8 mouse cellular contexts compared by ENCODE assay signal in genomic region chr14:50869889-50870804, GRCm38 (mm10). TPM values are rescaled to one million over a fixed set of nuclear protein-coding genes. Genes with fewer than 3 reads are reported as not detected.
A peak's percentile ranks its signal among the peaks of the same experiment; 100 is the strongest.
DNase-seq lines count a peak whose midpoint lies in the region; ATAC-seq and TF ChIP-seq lines count a peak whose summit lies in the region.

Tep1 (minus strand) TSS chr14:50870560.

- peaks cover 15% of the 10 kb centered on the region for H3K4me1 ChIP-seq in E14TG2a.4 (replicated peaks; ENCODE audit: low read depth, low read length)
- peaks cover 13% of the 10 kb centered on the region for H3K4me1 ChIP-seq in forebrain, embryonic 10.5 days
- peaks cover 4% of the 10 kb centered on the region; the same call in 1 of the 2 replicates for H3K4me1 ChIP-seq in heart, embryonic 15.5 days (replicated peaks)
- H3K4me1 ChIP-seq in liver, embryonic 15.5 days (replicated peaks) = peaks cover 14% of the 10 kb centered on the region
- H3K4me1 ChIP-seq in neural tube, embryonic 11.5 days (ENCODE audit: control insufficient read depth, insufficient read depth, low read length) = no peaks in the 10 kb centered on the region
- 0 out of 2 replicates have a peak, but pooled peaks cover 3% of the 10 kb centered on the region for H3K4me1 ChIP-seq in stomach, embryonic 16.5 days (ENCODE audit: control insufficient read depth, insufficient read depth, low read length)

- no peaks in the 10 kb centered on the region for H3K27me3 ChIP-seq in E14TG2a.4 (ENCODE audit: insufficient read depth, low read length)
- H3K27me3 ChIP-seq in forebrain, embryonic 10.5 days (ENCODE audit: poor library complexity, severe bottlenecking) = no peaks in the 10 kb centered on the region
- no peaks in the 10 kb centered on the region for H3K27me3 ChIP-seq in heart, embryonic 15.5 days
- no peaks in the 10 kb centered on the region for H3K27me3 ChIP-seq in liver, embryonic 15.5 days
- no peaks in the 10 kb centered on the region for H3K27me3 ChIP-seq in neural tube, embryonic 11.5 days (ENCODE audit: control insufficient read depth, insufficient read depth, low read length)
- no peaks in the 10 kb centered on the region for H3K27me3 ChIP-seq in stomach, embryonic 16.5 days (ENCODE audit: control insufficient read depth, insufficient read depth, low read length)

- peaks cover 28% of the 10 kb centered on the region for H3K36me3 ChIP-seq in E14TG2a.4 (ENCODE audit: insufficient read depth, low read length)
- no peaks in the 10 kb centered on the region for H3K36me3 ChIP-seq in forebrain, embryonic 10.5 days (replicated peaks)
- H3K36me3 ChIP-seq in heart, embryonic 15.5 days = peaks cover 3% of the 10 kb centered on the region; the same call in 1 of the 2 replicates
- H3K36me3 ChIP-seq in liver, embryonic 15.5 days (replicated peaks) = no peaks in the 10 kb centered on the region
- no peaks in the 10 kb centered on the region for H3K36me3 ChIP-seq in neural tube, embryonic 11.5 days (ENCODE audit: control insufficient read depth, insufficient read depth, low read length)
- no peaks in the 10 kb centered on the region; the same call in 1 of the 2 replicates for H3K36me3 ChIP-seq in stomach, embryonic 16.5 days (ENCODE audit: control insufficient read depth, insufficient read depth, low read length)

- WGBS in forebrain, embryonic 10.5 days = 7% methylated on average over 32 of the region's 32 CpGs
- WGBS in heart, embryonic 15.5 days = 5% methylated on average over 32 of the region's 32 CpGs
- WGBS in liver, embryonic 15.5 days (ENCODE audit: insufficient replicate concordance) = 4% methylated on average over 32 of the region's 32 CpGs
- WGBS in neural tube, embryonic 11.5 days = 6% methylated on average over 32 of the region's 32 CpGs
- WGBS in stomach, embryonic 16.5 days = 5% methylated on average over 32 of the region's 32 CpGs

- ATAC-seq in heart, embryonic 15.5 days (replicated peaks; ENCODE audit: insufficient number of reproducible peaks, insufficient read depth, low FRiP score, low read depth) = peak; percentile 90
- peak; percentile 84 for ATAC-seq in liver, embryonic 15.5 days (ENCODE audit: insufficient read depth)
- ATAC-seq in neural tube, embryonic 11.5 days (ENCODE audit: insufficient read depth, low FRiP score, low TSS enrichment) = peak; percentile 82
- ATAC-seq in stomach, embryonic 16.5 days (ENCODE audit: insufficient read depth, low FRiP score) = peak; percentile 91

- H3K4me3 ChIP-seq in E14TG2a.4 (replicated peaks; ENCODE audit: low read length) = peak within 1 kb of the TSS; percentile 81
- H3K4me3 ChIP-seq in forebrain, embryonic 10.5 days = peak within 1 kb of the TSS; percentile 67
- peak within 1 kb of the TSS; percentile 76 for H3K4me3 ChIP-seq in heart, embryonic 15.5 days
- peak within 1 kb of the TSS; percentile 66 for H3K4me3 ChIP-seq in liver, embryonic 15.5 days (replicated peaks)
- H3K4me3 ChIP-seq in neural tube, embryonic 11.5 days (ENCODE audit: low read depth, low read length) = peak within 1 kb of the TSS; percentile 53
- peak within 1 kb of the TSS; percentile 68 for H3K4me3 ChIP-seq in stomach, embryonic 16.5 days (replicated peaks; ENCODE audit: low read length)

- TF ChIP-seq CTCF in E14TG2a.4 (conservative IDR thresholded peaks at IDR 0.05; ENCODE audit: low read length) = no peak

- peak; percentile 62 for DNase-seq in c-Kit-positive CD71-negative TER-119-negative erythroid progenitor cells, embryonic 14.5 days (ENCODE audit: low read depth)
- DNase-seq in forebrain, embryonic 10.5 days (ENCODE audit: extremely low spot score, low spot score) = peak; percentile 75
- peak; percentile 80 for DNase-seq in kidney, postnatal 14 days
- peak; percentile 82 for DNase-seq in neural tube, embryonic 11.5 days (ENCODE audit: low spot score)

- H3K9me3 ChIP-seq in E14TG2a.4 (ENCODE audit: low read length) = no peaks in the 10 kb centered on the region
- H3K9me3 ChIP-seq in forebrain, embryonic 10.5 days = no peaks in the 10 kb centered on the region
- no peaks in the 10 kb centered on the region for H3K9me3 ChIP-seq in heart, embryonic 15.5 days (replicated peaks)
- H3K9me3 ChIP-seq in liver, embryonic 15.5 days (replicated peaks) = no peaks in the 10 kb centered on the region
- no peaks in the 10 kb centered on the region for H3K9me3 ChIP-seq in neural tube, embryonic 11.5 days (ENCODE audit: control insufficient read depth, low read length)
- no peaks in the 10 kb centered on the region for H3K9me3 ChIP-seq in stomach, embryonic 16.5 days (replicated peaks; ENCODE audit: control insufficient read depth, low read length)

- H3K4me2 ChIP-seq in heart, embryonic 15.5 days = peak within 1 kb of the TSS; percentile 66
- peak within 1 kb of the TSS; percentile 72 for H3K4me2 ChIP-seq in liver, embryonic 15.5 days
- peak within 1 kb of the TSS; percentile 70 for H3K4me2 ChIP-seq in neural tube, embryonic 11.5 days (ENCODE audit: low read depth)
- peak within 1 kb of the TSS; percentile 66 for H3K4me2 ChIP-seq in stomach, embryonic 16.5 days (ENCODE audit: low read depth, low read length)

- peak within 1 kb of the TSS; percentile 75 for H3K9ac ChIP-seq in heart, embryonic 15.5 days
- H3K9ac ChIP-seq in liver, embryonic 15.5 days = peak within 1 kb of the TSS; percentile 54
- peak within 1 kb of the TSS; percentile 72 for H3K9ac ChIP-seq in neural tube, embryonic 11.5 days (ENCODE audit: low read length)
- H3K9ac ChIP-seq in stomach, embryonic 16.5 days (ENCODE audit: low read length) = peak within 1 kb of the TSS; percentile 79

- H3K27ac ChIP-seq in forebrain, embryonic 10.5 days = peak within 1 kb of the TSS; percentile 87
- peak within 1 kb of the TSS; percentile 84 for H3K27ac ChIP-seq in heart, embryonic 15.5 days
- peak within 1 kb of the TSS; percentile 72 for H3K27ac ChIP-seq in liver, embryonic 15.5 days (replicated peaks)
- 0 out of 2 replicates have a peak within 1 kb of the TSS, but pooled peaks have one; percentile 34 for H3K27ac ChIP-seq in neural tube, embryonic 11.5 days (ENCODE audit: low read depth, low read length)
- H3K27ac ChIP-seq in stomach, embryonic 16.5 days (ENCODE audit: low read length) = peak within 1 kb of the TSS; percentile 87

RNA-seq across cellular contexts. Expression of gene Tep1, which starts in this region (rescaled TPM):
- 4.1 and 5.2 TPM in 2 replicates for polyA plus RNA-seq in forebrain, embryonic 10.5 days (2016; fragmentation: Nextera tagmentation; extraction: Ambion mirVana)
- polyA plus RNA-seq in heart, embryonic 15.5 days (2015; fragmentation: Nextera tagmentation; extraction: Ambion mirVana) = 4.8 and 6.7 TPM in 2 replicates
- 3.8 and 4.3 TPM in 2 replicates for polyA plus RNA-seq in liver, embryonic 15.5 days (2015; fragmentation: Nextera tagmentation; extraction: Ambion mirVana)
- polyA plus RNA-seq in neural tube, embryonic 11.5 days (2014; fragmentation: Nextera tagmentation; extraction: Ambion mirVana) = 4.9 TPM in 2 replicates
- polyA plus RNA-seq in stomach, embryonic 16.5 days (2015; fragmentation: Nextera tagmentation; extraction: Ambion mirVana) = 9.7 and 11.5 TPM in 2 replicates

Comparison
In these comparisons a context has a peak if more than half of its experiments do, and no peak if none do; other contexts are left out.
1. Peak in every context shown above with its lines: DNase-seq, ATAC-seq, H3K4me3 ChIP-seq and H3K27ac ChIP-seq.
2. H3K27ac ChIP-seq: peak in every context shown above with its lines; median percentile 87 in forebrain, embryonic 10.5 days; 87 in stomach, embryonic 16.5 days; 84 in heart, embryonic 15.5 days; 72 in liver, embryonic 15.5 days; 34 in neural tube, embryonic 11.5 days.